Mouse (Mus musculus) c-Kit-positive CD71-positive TER-119-positive erythroid progenitor cells, embryonic 14.5 days (primary cell): Measurements from ENCODE around the gene Btn1a1.
A peak's percentile ranks its signal among the peaks of the same experiment; 100 is the strongest.

ENCODE experiments used
- DNase-seq: peaks from one replicate; pipeline ENCODE4 v3.0.0-alpha.2; 2013; ENCODE audit warnings: low spot score

Gene Btn1a1

GRCm38 (mm10) chr13:23465600-23466109 is at the start of gene Btn1a1:
Gene Btn1a1 (minus strand): TSS chr13:23465901.
- DNase-seq = peak; percentile 69

- no peak for DNase-seq
These were observed 49.6 kb upstream of the Btn1a1 start for GRCm38 (mm10) chr13:23515281-23515680.

- no peak for DNase-seq
These were observed 47.8 kb upstream of the Btn1a1 start for GRCm38 (mm10) chr13:23513517-23513916.

GRCm38 (mm10) chr13:23510127-23510526 is 44.4 kb upstream of the Btn1a1 start:
- DNase-seq = no peak

GRCm38 (mm10) chr13:23506819-23507515 is 41.3 kb upstream of the Btn1a1 start:
- no peak for DNase-seq

- peak; percentile 82 for DNase-seq
These were observed 40.6 kb upstream of the Btn1a1 start for GRCm38 (mm10) chr13:23506351-23506750.

- no peak for DNase-seq
These were observed 40.1 kb upstream of the Btn1a1 start for GRCm38 (mm10) chr13:23505662-23506345.

- peak; percentile 80 for DNase-seq
These were observed 38.1 kb upstream of the Btn1a1 start for GRCm38 (mm10) chr13:23503797-23504196.

- no peak for DNase-seq
These were observed 37.2 kb upstream of the Btn1a1 start for GRCm38 (mm10) chr13:23502916-23503315.

GRCm38 (mm10) chr13:23502031-23502567 is 36.4 kb upstream of the Btn1a1 start:
- DNase-seq = no peak

GRCm38 (mm10) chr13:23501511-23501910 is 35.8 kb upstream of the Btn1a1 start:
- no peak for DNase-seq

- peak; percentile 88 for DNase-seq
These were observed 34.9 kb upstream of the Btn1a1 start for GRCm38 (mm10) chr13:23500424-23501200.

GRCm38 (mm10) chr13:23499943-23500342 is 34.2 kb upstream of the Btn1a1 start:
- DNase-seq = no peak

- no peak for DNase-seq
These were observed 33.0 kb upstream of the Btn1a1 start for GRCm38 (mm10) chr13:23498653-23499052.

GRCm38 (mm10) chr13:23497656-23498321 is 32.1 kb upstream of the Btn1a1 start:
- DNase-seq = peak; percentile 76

GRCm38 (mm10) chr13:23495526-23495925 is 29.8 kb upstream of the Btn1a1 start:
- no peak for DNase-seq

- peak; percentile 32 for DNase-seq
These were observed 26.3 kb upstream of the Btn1a1 start for GRCm38 (mm10) chr13:23491990-23492389.

GRCm38 (mm10) chr13:23491263-23491662 is 25.6 kb upstream of the Btn1a1 start:
- no peak for DNase-seq

GRCm38 (mm10) chr13:23490863-23491262 is 25.2 kb upstream of the Btn1a1 start:
- no peak for DNase-seq

GRCm38 (mm10) chr13:23488400-23489322 is 23.0 kb upstream of the Btn1a1 start, which contains the start of gene Btn2a2:
Gene Btn2a2 (minus strand): TSS chr13:23488857.
- no peak for DNase-seq
